Comparison of ENCODE assay signal across 21 mouse cellular contexts in the genomic region with DNA sequence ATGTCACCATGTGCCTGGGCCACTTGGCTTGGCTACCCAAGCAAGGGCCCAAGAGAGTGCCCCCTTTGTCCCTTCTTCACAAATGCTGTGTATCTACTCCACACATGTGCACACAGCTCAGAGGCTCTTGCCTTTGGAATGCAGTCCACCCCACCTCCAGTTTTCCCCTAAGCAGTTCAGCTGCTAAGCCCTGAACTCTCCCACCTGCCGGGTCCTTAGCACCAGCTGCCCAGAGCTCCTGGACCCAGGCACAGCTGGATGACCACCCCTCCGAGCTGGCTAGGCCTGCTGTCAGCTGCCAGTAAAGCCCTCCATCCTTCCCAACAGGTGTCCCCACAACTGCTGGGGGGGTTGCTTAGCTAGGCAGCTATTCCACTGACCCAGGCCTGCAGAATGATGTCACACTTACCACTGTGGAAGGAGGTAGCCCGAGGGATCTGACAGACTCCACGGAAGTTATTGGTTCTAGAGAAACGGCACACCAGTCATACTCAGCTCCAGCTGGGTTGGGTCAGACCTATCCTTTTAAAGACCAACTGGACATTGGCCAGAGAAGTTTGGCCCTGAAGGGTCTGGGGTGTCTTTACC. TPM values are rescaled to one million over a fixed set of nuclear protein-coding genes. Genes with fewer than 3 reads are reported as not detected.
DNase-seq lines count a peak whose midpoint lies in the region; ATAC-seq and TF ChIP-seq lines count a peak whose summit lies in the region.
"Had no signal": no experiment of that assay in that cellular context is flagged by ENCODE, and none has a peak within 500 bp of the region (broad histone marks: within the 10 kb centered on the region; RNA-seq: fewer than 3 reads in every experiment).

No protein-coding gene starts in this region.

- TF ChIP-seq CTCF in lung, embryonic 14.5 days (IDR thresholded peaks at IDR 0.05; ENCODE audit: low read depth): no peak
- no peak for TF ChIP-seq CTCF in forebrain, postnatal 0 days (IDR thresholded peaks at IDR 0.05; ENCODE audit: low read depth)

- H3K9ac ChIP-seq in lung, embryonic 14.5 days: no peak overlapping the region
- no peak overlapping the region for H3K9ac ChIP-seq in liver, embryonic 12.5 days
- no peak overlapping the region for H3K9ac ChIP-seq in hindbrain, embryonic 14.5 days
- no peak overlapping the region for H3K9ac ChIP-seq in forebrain, postnatal 0 days
- H3K9ac ChIP-seq: forebrain, embryonic 15.5 days had no signal

- no peak overlapping the region for H3K4me2 ChIP-seq in lung, embryonic 14.5 days
- H3K4me2 ChIP-seq in liver, embryonic 12.5 days: no peak overlapping the region
- H3K4me2 ChIP-seq in hindbrain, embryonic 14.5 days (replicated peaks): no peak overlapping the region
- no peak overlapping the region for H3K4me2 ChIP-seq in forebrain, postnatal 0 days (ENCODE audit: low read depth)
- H3K4me2 ChIP-seq: forebrain, embryonic 15.5 days had no signal

- DNase-seq in gastrocnemius, postnatal 14 days: peak; percentile 27
- no peak for DNase-seq in gastrocnemius, postnatal 36 days
- DNase-seq in lung, embryonic 14.5 days: no peak
- DNase-seq in lung, adult 18-20 months: no peak
- peak; percentile 40 for DNase-seq in forelimb bud, embryonic 11.5 days (ENCODE audit: low read depth, low spot score)
- DNase-seq in hindbrain, embryonic 14.5 days (ENCODE audit: low spot score): no peak
- no peak for DNase-seq in forebrain, postnatal 0 days
- DNase-seq: adrenal gland, postnatal 14 days; cerebellum, adult 11-12 months; cerebellum, postnatal 36 days; heart, postnatal 4 days; kidney, adult 18-20 months; kidney, postnatal 14 days; lung, postnatal 36 days; thymus, postnatal 25 days had no signal

- 0 out of 2 replicates have a peak, but pooled peaks have one; percentile 28 for ATAC-seq in lung, embryonic 14.5 days (ENCODE audit: insufficient read depth)
- ATAC-seq in liver, embryonic 12.5 days: 0 out of 2 replicates have a peak, but pooled peaks have one; percentile 27
- no peak for ATAC-seq in hindbrain, embryonic 14.5 days (ENCODE audit: low FRiP score)
- ATAC-seq in forebrain, postnatal 0 days: no peak
- ATAC-seq: forebrain, embryonic 15.5 days; hindbrain, embryonic 16.5 days had no signal

- no peaks in the 10 kb centered on the region for H3K9me3 ChIP-seq in lung, embryonic 14.5 days (ENCODE audit: low read depth, low read length)
- H3K9me3 ChIP-seq in liver, embryonic 12.5 days (replicated peaks): no peaks in the 10 kb centered on the region
- no peaks in the 10 kb centered on the region for H3K9me3 ChIP-seq in hindbrain, embryonic 14.5 days (ENCODE audit: control insufficient read depth, low read length)
- H3K9me3 ChIP-seq in forebrain, postnatal 0 days (ENCODE audit: low read length): no peaks in the 10 kb centered on the region
- H3K9me3 ChIP-seq: forebrain, embryonic 15.5 days had no signal

- 42% methylated on average over 5 of the region's 5 CpGs for WGBS in lung, embryonic 14.5 days
- 65% methylated on average over 5 of the region's 5 CpGs for WGBS in liver, embryonic 12.5 days (ENCODE audit: insufficient replicate concordance)
- 69% methylated on average over 5 of the region's 5 CpGs for WGBS in hindbrain, embryonic 14.5 days
- WGBS in forebrain, postnatal 0 days: 65% methylated on average over 5 of the region's 5 CpGs

- intact Hi-C loops in gastrocnemius, postnatal 14 days (cut with DNase I; ENCODE audit: low total_unique reads): no loop called here
- intact Hi-C loops in gastrocnemius, postnatal 36 days (cut with DNase I): no loop called here

- no peaks in the 10 kb centered on the region for H3K27me3 ChIP-seq in lung, embryonic 14.5 days (ENCODE audit: insufficient read depth, low read length)
- H3K27me3 ChIP-seq in liver, embryonic 12.5 days (replicated peaks): no peaks in the 10 kb centered on the region
- no peaks in the 10 kb centered on the region for H3K27me3 ChIP-seq in hindbrain, embryonic 14.5 days (ENCODE audit: control insufficient read depth, insufficient read depth, low read length)
- no peaks in the 10 kb centered on the region for H3K27me3 ChIP-seq in forebrain, postnatal 0 days (ENCODE audit: insufficient read depth, low read length)

- 0 out of 2 replicates have a peak, but pooled peaks cover 3% of the 10 kb centered on the region for H3K4me1 ChIP-seq in lung, embryonic 14.5 days (ENCODE audit: insufficient read depth)
- peaks cover 11% of the 10 kb centered on the region; the same call in 1 of the 2 replicates for H3K4me1 ChIP-seq in liver, embryonic 12.5 days
- 0 out of 2 replicates have a peak, but pooled peaks cover 3% of the 10 kb centered on the region for H3K4me1 ChIP-seq in hindbrain, embryonic 14.5 days (replicated peaks; ENCODE audit: control insufficient read depth, insufficient read depth, low read length)
- H3K4me1 ChIP-seq in forebrain, postnatal 0 days (ENCODE audit: insufficient read depth): no peaks in the 10 kb centered on the region
- H3K4me1 ChIP-seq: forebrain, embryonic 15.5 days had no signal

- no peak overlapping the region for H3K27ac ChIP-seq in lung, embryonic 14.5 days (ENCODE audit: low read depth)
- no peak overlapping the region for H3K27ac ChIP-seq in liver, embryonic 12.5 days
- H3K27ac ChIP-seq in hindbrain, embryonic 14.5 days: no peak overlapping the region
- no peak overlapping the region for H3K27ac ChIP-seq in forebrain, postnatal 0 days (ENCODE audit: low read depth, low read length)
- H3K27ac ChIP-seq: forebrain, embryonic 15.5 days; layer of hippocampus, adult 2 months had no signal

- no peaks in the 10 kb centered on the region for H3K36me3 ChIP-seq in lung, embryonic 14.5 days (ENCODE audit: insufficient read depth)
- H3K36me3 ChIP-seq in liver, embryonic 12.5 days: no peaks in the 10 kb centered on the region
- no peaks in the 10 kb centered on the region for H3K36me3 ChIP-seq in hindbrain, embryonic 14.5 days (replicated peaks; ENCODE audit: control insufficient read depth, insufficient read depth)
- H3K36me3 ChIP-seq in forebrain, postnatal 0 days (ENCODE audit: insufficient read depth): no peaks in the 10 kb centered on the region
- H3K36me3 ChIP-seq: forebrain, embryonic 15.5 days had no signal

- no peak overlapping the region for H3K4me3 ChIP-seq in lung, embryonic 14.5 days (ENCODE audit: low read depth, low read length)
- H3K4me3 ChIP-seq in liver, embryonic 12.5 days: no peak overlapping the region
- H3K4me3 ChIP-seq in hindbrain, embryonic 14.5 days (replicated peaks; ENCODE audit: low read length): no peak overlapping the region
- H3K4me3 ChIP-seq in forebrain, postnatal 0 days (ENCODE audit: low read depth, low read length): no peak overlapping the region
- H3K4me3 ChIP-seq: erythroblast, embryonic 14.5 days; forebrain, embryonic 15.5 days; layer of hippocampus, adult 2 months had no signal

RNA-seq across cellular contexts. Expression of gene Cdkn1c, which starts 59.3 kb away (rescaled TPM):
- 100 to 1,000 TPM; 565 to 617 TPM for total RNA-seq in gastrocnemius, postnatal 14 days (2021)
- 10 to 100 TPM; 43.2 to 98.2 TPM for total RNA-seq in gastrocnemius, postnatal 36 days (2021)
- polyA plus RNA-seq in lung, embryonic 14.5 days (2014; fragmentation: Nextera tagmentation; extraction: Ambion mirVana): 587 and 596 TPM in 2 replicates
- polyA plus RNA-seq in liver, embryonic 12.5 days (2016; fragmentation: Nextera tagmentation; extraction: Ambion mirVana): 434 and 450 TPM in 2 replicates
- polyA plus RNA-seq in hindbrain, embryonic 14.5 days (2014; fragmentation: Nextera tagmentation; extraction: Ambion mirVana): 293 and 336 TPM in 2 replicates
- 99.0 and 123 TPM in 2 replicates for total RNA-seq in forebrain, postnatal 0 days (2014; rRNA removed)
- 119 and 124 TPM in 2 replicates for polyA plus RNA-seq in forebrain, postnatal 0 days (2015; fragmentation: Nextera tagmentation; extraction: Ambion mirVana)
- total RNA-seq: CH12.LX had no signal

Comparison
In these comparisons a context has a peak if more than half of its experiments do, and no peak if none do; other contexts are left out.
1. DNase-seq: peak in gastrocnemius, postnatal 14 days (single experiment) and forelimb bud, embryonic 11.5 days (single experiment); none in gastrocnemius, postnatal 36 days (0 of 2), lung, embryonic 14.5 days (single experiment), lung, adult 18-20 months (0 of 2), hindbrain, embryonic 14.5 days (single experiment) and forebrain, postnatal 0 days (single experiment).
2. ATAC-seq: peak in lung, embryonic 14.5 days (single experiment) and liver, embryonic 12.5 days (single experiment); none in hindbrain, embryonic 14.5 days (single experiment) and forebrain, postnatal 0 days (single experiment).